Mouse (Mus musculus): ENCODE data around the gene Zfp541.

The Zfp541 gene

GRCm38 (mm10) chr7:16128899-16129298 is 67.3 kb downstream of the Zfp541 start:
- DNase-seq (ENCODE audit: low read depth) = no peak

GRCm38 (mm10) chr7:16129421-16129845 is 67.8 kb downstream of the Zfp541 start, which contains the start of gene Slc8a2:
Slc8a2 (plus strand) TSS chr7:16129826.
- DNase-seq (ENCODE audit: low read depth) = peak; percentile 32

- no peak for DNase-seq (ENCODE audit: low read depth)
Observed at GRCm38 (mm10) chr7:16129846-16130691, 68.5 kb downstream of the Zfp541 start.

GRCm38 (mm10) chr7:16130956-16131634 is 69.5 kb downstream of the Zfp541 start:
- DNase-seq (ENCODE audit: low read depth) = no peak

- no peak for DNase-seq (ENCODE audit: low read depth)
Observed at GRCm38 (mm10) chr7:16132161-16132581, 70.6 kb downstream of the Zfp541 start.

- no peak for DNase-seq (ENCODE audit: low read depth)
Observed at GRCm38 (mm10) chr7:16132926-16133325, 71.3 kb downstream of the Zfp541 start.

GRCm38 (mm10) chr7:16133691-16134090 is 72.1 kb downstream of the Zfp541 start:
- DNase-seq (ENCODE audit: low read depth) = no peak

GRCm38 (mm10) chr7:16134951-16135392 is 73.4 kb downstream of the Zfp541 start:
- DNase-seq (ENCODE audit: low read depth) = no peak

Measured in 416B (cell line).